Mouse (Mus musculus) kidney, postnatal 10 days (tissue): ENCODE results near the gene Rnf39.

Experiments used
- DNase-seq: peaks from one replicate; pipeline ENCODE4 v3.0.0; 2021; ENCODE audit warnings: mixed read lengths

The Rnf39 gene

DNA sequence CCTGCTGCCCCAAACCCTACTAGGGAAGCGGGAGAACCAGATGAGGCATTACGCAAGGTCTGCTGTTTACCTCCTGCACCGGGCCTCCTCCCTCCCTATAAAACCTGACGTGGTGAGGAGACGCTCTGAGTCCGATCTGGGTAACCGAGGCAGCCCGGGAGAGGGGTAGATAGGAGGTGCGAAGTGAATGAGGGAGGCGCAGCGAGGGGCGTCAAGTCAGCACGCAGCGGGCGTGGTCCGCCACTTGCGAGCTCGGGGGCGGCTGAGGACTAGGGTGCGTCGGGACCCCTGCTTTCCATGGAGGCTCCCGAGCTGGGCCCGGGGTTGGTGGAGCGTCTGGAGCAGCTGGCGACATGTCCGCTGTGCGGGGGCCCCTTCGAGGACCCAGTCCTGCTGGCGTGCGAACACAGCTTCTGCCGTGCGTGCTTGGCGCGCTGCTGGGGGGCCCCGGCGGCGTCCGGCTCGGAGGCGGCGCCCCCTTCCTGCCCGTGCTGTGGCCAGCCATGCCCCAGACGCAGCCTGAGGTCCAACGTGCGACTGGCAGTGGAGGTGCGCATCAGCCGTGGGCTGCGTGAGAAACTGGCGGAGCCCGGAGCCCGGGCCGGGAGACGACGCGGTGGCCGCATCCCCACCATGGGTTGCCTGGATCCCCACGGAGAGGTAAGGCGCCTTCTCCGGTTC lies at the start of gene Rnf39:
Gene Rnf39 (plus strand): TSS at position 128 of the 681 bp plus-strand sequence.
- peak; percentile 24 for DNase-seq

DNA sequence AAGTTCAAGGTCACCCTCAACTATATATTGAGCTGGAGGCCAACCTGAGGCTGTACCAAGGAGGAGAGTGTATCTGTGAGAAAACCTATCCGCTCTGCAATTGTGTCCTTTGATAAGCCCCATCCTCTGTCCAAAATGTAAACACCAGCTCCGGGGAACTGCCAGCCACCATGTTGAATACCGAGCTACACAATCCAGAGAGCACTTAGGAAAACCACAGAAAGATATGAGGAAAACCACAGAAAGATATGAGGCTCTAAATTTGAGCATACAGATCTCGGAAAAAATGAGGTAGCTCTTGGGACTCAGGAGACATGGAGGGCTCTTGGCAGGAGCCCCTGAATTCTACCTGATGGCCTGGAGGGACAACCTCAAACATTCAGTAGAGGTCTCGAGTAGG lies 49.3 kb upstream of the Rnf39 start:
- no peak for DNase-seq

DNA sequence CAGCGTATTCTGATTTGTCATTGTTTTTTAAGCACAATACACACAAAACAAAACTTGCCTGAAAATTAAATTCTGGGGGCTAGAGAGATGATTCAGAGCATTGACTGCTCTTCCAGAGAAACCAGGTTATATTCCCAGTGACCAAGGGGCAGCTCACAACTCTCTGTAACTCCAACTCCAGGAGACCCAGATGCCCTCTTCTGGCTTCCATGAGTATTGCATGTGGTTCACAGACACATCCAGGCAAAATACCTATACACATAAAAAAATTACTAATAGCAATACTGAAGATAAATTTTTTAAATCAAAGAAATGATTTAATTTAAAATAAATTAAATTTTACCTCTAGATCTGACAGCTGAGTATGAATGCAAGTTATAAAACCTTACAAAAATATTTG lies 46.1 kb upstream of the Rnf39 start:
- DNase-seq = peak; percentile 68

GRCm38 (mm10) chr17:36897065-36897464 lies 45.7 kb upstream of the Rnf39 start:
- DNase-seq = no peak

DNA sequence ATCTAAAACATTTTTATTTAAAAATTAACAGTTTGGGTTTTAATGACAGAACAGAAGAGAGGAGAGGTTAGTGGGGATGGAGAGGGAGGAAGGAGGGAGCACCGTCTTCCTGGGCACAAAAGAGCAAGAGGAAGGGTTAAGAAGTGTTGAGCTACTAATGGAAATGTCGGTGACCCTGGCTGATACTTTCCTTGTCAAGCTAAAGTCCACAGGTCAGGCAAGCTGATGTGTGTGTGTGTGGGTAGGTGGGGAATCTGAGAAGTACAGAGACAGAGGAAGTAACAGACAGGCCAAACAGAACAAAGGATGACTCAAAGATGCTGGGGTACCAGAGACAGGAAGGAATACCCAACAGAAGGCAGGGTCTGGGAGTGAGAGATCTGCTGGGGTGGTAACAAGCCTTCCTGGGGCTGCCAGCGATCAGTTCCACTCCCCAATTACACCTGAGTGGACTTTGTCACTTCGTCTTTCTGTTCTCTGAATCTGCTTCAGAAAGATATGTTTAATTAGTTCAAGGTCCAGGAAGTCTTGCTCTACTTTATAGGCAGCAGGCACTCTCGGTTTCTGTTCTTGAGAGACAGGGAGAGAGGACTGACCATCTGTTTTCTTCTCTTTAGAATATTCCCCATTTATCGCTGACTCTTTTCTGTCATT lies 45.0 kb upstream of the Rnf39 start, which contains the start of gene Trim31:
Gene Trim31 (plus strand): TSS at position 567 of the 654 bp plus-strand sequence.
- no peak for DNase-seq

DNA sequence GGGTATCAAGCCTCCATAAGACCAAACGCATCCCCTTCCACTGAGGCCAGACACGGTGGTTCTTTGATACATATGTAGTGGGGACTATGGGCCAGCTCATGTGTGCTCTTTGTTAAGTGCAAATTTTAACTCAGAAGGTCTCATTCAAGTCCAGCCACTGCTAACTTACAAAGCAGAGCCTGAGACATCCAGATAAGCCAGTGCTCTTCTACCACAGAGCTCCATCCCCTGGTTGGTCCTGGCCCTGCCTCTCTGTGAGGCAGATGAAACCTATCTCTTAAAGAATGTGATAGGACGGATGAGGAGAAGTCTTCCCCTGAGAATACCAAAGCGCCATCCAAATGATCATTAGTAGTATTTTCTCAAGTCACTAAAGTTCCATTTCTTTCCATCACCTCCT lies 43.3 kb upstream of the Rnf39 start:
- DNase-seq = no peak

- no peak for DNase-seq
These were observed 42.7 kb upstream of the Rnf39 start for GRCm38 (mm10) chr17:36900001-36900400.

DNA sequence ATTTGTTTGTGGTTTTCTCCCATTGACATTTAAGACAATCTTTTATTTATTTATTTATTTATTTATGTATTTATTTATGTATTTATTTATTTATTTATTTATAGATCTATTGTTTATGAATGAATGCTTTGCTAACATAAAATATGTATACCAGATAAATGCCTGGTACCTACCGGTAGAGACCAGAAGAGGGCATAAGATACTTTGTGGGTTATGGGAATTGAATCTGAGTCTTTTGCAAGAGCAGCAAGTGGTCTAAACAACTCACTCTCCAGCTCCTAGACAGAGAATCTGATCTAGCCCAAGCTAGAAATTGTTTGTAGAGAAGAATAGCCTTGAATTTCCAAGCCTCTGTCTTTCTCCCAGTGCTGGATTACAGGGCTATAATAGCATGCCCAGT lies 42.0 kb upstream of the Rnf39 start:
- no peak for DNase-seq

DNA sequence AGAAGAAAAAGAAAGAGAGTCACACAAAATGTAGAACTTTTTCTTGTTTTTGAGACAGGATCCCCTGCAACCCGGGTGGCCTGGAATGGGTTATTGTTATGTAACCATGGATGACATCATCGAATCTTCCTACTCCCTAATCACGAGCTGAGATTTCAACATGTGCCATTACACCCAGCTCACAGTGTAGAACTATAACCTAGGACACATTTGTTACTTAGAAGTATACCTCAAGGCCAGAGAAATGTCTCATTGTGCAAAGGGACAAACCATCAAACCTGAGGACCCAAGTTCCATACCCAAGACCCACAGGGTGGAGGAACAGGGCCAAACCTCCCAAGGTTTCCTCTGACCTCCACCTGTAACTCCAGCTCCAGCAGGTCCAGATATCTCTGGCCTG lies 39.1 kb upstream of the Rnf39 start:
- DNase-seq = no peak

GRCm38 (mm10) chr17:36908235-36908634 lies 34.5 kb upstream of the Rnf39 start:
- DNase-seq = peak; percentile 15

DNA sequence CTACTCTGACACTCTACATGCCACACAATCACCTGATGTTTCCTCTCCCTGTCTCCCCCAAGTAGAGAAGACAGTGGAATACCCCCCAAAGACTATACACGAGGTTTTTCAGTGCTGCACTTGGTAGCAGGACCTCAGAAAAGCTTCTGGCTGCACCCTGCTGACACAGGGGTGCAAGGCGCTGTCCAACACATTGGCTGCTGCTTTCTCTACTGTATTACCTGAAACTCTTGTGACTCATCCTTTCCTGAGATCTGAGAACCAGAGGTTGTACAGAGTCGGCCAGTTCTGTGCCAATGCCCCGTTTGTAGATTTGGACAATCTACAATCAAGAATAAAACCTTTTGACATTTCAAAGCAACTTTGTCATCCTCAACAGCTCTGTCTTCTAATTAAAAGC lies 32.9 kb upstream of the Rnf39 start:
- no peak for DNase-seq

DNA sequence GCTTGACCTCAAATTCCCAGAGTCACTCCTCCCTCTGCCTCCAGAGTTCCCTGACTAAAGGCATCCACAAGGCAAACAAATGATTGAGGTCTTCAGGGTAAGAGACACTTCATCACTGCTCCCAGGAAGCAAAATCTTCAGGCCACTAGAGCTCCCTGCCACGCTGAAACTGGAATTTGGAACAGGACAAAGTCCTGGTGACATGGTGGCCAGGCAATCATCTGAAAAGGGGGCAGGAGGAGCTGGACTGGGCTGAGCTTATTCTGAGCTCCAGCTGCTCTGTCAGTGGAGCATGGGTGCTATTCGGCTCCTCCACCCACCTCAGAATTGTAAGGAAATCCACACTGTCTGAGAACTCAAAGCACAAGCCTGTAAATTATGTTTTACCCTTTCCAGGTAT lies 30.7 kb upstream of the Rnf39 start:
- no peak for DNase-seq

GRCm38 (mm10) chr17:36914108-36914507 lies 28.6 kb upstream of the Rnf39 start:
- DNase-seq = peak; percentile 92

DNA sequence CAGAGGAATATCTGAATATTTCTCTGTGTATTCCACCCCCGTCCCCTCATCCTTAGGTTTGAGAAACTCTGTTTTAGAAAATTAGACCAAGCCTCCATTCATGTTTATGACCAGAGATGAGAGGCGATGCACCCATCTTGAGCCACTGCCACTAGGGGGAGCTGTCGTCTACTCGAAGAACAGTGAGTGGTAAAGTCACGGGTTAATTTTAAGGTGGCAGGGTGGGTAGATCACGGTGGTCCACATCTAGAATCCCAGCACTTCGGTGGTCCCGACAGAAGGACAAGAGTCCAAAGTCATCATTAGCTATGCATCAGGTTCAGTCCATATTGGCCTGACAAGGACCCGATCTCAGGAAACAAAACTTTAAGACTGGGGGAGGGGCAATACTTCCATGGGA lies 27.6 kb upstream of the Rnf39 start:
- peak; percentile 82 for DNase-seq

- no peak for DNase-seq
These were observed 22.5 kb upstream of the Rnf39 start for GRCm38 (mm10) chr17:36920239-36920638.

GRCm38 (mm10) chr17:36922715-36923114 lies 20.0 kb upstream of the Rnf39 start:
- no peak for DNase-seq

DNA sequence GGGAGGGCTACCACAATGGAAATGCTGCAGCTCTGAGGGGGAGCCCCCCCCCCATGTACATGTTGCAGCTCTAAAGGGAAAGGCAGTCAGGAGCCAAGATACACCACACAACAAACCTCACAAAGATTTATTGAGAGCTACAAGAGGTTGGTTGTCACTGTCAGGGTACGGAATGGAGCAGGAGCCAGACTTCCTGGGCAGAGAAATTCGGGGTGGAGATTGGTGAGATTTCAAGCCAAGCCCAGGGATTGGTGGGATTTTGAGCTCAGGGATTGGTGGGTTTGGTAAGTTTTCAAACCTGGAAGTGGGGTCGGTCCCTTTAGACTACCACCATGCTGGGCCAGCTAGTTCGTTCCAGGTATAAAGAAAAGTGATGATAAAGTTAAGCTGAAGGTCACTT lies 19.2 kb upstream of the Rnf39 start:
- DNase-seq = no peak

DNA sequence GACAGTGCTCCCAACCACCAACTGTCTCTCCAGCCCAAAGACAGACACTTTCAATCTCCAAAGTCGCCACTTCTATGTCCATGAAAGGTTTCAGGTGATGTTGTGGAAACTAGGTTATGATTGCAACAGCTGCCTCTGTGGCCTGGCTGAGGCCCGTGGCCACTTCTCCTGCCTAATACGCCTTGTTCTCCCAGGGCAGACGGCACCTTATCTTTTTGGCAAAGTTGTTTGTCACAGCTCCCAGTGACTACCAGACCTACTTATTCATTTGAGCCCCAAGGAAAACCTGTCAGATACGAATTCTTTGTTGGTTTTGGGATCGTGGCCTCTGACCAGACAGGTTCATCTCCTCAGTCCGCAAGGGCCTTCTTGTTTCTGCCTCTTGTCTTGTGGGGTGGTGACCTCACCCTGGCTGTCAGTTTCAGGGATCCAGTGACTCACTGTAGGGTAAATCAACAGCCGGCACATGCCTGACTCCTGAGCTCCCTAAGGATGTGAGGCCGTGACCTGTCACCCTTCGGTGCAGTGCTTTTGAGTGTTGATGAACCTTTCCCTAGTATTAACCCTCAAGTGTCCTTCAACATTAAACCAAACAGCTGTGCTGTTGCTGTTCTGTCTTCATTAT lies 15.1 kb upstream of the Rnf39 start:
- DNase-seq = no peak

DNA sequence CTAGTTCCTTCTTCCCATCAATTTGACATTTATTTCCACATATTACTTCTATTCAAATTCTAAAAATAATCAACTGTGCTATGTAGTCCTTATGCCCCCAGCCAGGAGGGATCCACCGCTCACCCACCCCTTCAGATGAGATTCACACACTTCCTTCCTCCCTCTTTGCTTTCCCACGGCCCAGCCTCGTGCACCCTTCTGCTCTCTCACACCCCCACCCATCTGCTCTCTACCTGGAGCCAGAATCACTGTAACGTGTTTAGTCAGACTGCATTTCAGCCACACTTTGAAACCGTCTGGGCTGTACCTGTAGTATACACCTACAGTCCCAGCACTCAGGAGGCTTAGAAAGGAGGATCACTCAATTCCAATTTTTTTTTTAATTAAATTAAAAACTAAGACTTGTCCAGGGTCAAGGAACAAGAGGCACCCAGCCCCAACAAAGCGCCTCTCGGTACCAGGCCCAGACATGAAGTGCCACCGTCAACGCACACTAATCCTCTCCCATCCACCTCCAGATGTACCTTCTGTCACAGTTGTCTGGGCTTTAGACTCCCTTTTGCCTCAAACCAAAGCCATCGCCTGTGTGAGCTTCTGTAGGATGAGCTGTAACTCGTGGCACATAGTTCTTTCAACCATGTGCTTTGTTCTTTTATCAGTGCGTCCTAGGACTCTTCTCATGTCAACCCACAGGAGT lies 13.3 kb upstream of the Rnf39 start:
- DNase-seq = no peak

DNA sequence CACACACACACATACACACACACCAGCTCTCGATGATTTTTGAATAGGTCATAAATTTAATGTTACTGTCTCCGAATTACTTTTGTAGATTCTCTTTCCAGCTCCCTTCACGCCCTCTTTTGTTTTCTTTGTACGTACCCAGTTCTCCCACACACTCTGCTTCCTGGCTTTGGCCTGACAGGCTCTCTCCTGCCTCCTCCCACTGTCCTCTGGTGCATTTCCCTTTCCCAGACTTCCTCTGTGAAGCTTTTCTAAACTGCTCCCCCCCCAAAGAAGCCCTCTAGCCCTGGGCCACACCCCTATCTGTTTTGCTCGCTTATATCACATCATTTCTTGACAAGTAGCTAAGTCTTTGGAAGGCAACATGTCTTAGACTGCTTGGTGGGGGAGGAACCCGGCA lies 12.5 kb upstream of the Rnf39 start:
- peak; percentile 30 for DNase-seq

GRCm38 (mm10) chr17:36931130-36931529 lies 11.6 kb upstream of the Rnf39 start:
- no peak for DNase-seq

GRCm38 (mm10) chr17:36931806-36932205 lies 10.9 kb upstream of the Rnf39 start:
- peak; percentile 63 for DNase-seq

GRCm38 (mm10) chr17:36938056-36938455 lies 4.7 kb upstream of the Rnf39 start:
- DNase-seq = no peak

GRCm38 (mm10) chr17:36942391-36942790 lies 327 bp upstream of the Rnf39 start:
- DNase-seq = peak; percentile 61
